Mouse (Mus musculus): ENCODE data around the gene Amh. TPM values are rescaled to one million over a fixed set of nuclear protein-coding genes. Genes with fewer than 3 reads are reported as not detected.
"Not testable (repeated sequence)": the region's sequence is repeated elsewhere in the genome, so short reads cannot be mapped to it uniquely, and the experiment has no call there.

Amh gene
- polyA plus RNA-seq, 1 experiment from 2014 or later: 0.47 TPM

DNA sequence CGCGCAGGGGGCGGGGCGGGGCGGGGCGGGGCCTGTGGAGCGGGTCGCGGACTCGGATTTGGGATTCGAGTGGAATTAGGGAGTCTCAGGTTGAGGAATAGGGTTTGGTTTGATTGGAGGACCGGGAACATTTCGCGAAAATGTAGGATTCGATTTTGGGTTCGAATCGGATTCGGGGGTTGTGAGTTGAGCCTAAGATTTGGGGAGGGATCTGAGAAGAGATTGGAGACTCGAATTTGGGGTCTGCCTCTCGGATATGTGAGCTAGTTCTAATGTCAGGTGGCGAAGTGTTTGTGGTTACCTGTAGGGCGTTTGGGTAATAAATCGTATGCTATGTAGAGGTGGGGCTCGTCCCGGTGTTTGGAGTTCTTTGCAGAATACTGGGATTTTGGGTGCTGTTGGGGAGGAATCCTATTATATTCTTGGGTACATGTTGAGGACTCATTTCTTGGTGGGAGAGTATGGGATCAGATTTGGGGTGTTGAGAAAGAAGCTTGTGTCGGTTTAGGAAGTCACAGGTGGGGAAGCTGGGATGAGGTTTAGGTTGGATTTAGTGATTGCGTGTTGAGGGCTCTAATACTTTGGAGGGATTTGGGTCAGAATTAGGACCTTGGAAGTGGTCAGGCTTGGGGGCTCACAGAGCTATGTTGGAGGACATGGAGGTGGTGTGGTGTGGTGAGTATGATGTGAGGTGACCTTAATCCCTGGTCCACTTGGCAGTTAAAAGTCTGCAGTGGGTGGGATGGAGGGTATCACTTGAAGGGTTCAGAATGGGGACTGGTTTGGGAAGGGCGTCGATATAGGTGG lies 22.2 kb downstream of the Amh start:
- CTCF ChIA-PET: interaction anchor here (1.2 kb wide), 1 partner anchor 15 kb away, joined by 4 read pairs; no protein-coding TSS in a partner anchor
- TF ChIP-seq CTCF (IDR thresholded peaks at IDR 0.05): no peak

GRCm38 (mm10) chr10:80827870-80828420 lies 22.9 kb downstream of the Amh start:
- no peak for ATAC-seq
- ChIA-PET CTCF (interaction anchor here (1.2 kb wide), 1 partner anchor 15 kb away, joined by 4 read pairs; no protein-coding TSS in a partner anchor), POLR2A (interaction anchor here (0.6 to 0.9 kb wide), 2 partner anchors 15 to 26 kb away, joined by 3 read pairs; no protein-coding TSS in a partner anchor)
- no peaks in the 10 kb centered on the region for H3K27me3 ChIP-seq
- DNase-seq (ENCODE audit: low read depth, low spot score): no peak
- in situ Hi-C loops (cut with MboI; ENCODE audit: low pct_unique_long_range_greater_than_20kb): no loop called here
- TF ChIP-seq CTCF (IDR thresholded peaks at IDR 0.05): no peak

More for the DNA sequence above, 22.2 kb downstream of the Amh start:
- ATAC-seq (no peak), DNase-seq (ENCODE audit: low read depth, low spot score) (no peak)
- POLR2A ChIA-PET: interaction anchor here (0.6 to 0.9 kb wide), 5 partner anchors 9 to 28 kb away, joined by 3 to 5 read pairs (median 3); partner anchors contain the start of genes Lsm7 and Sppl2b
- in situ Hi-C loops (cut with MboI; ENCODE audit: low pct_unique_long_range_greater_than_20kb): no loop called here
- H3K27me3 ChIP-seq: no peaks in the 10 kb centered on the region

DNA sequence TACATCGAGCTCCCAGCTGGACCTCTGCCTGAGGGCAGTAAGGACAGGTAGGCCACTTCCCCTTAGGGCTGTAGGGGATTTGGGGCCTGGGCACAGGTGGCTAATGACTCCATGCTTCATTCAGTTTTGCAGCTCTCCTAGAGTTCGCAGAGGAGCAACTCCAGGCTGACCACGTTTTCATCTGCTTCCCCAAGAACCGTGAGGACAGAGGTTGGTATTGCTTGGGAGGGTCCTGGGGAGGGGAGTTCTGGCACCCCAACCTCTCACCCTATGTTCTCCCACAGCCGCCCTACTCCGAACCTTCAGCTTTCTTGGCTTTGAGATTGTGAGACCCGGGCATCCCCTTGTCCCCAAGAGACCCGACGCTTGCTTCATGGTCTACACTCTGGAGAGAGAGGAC lies 23.5 kb downstream of the Amh start:
- ChIA-PET POLR2A (interaction anchor here (1.0 kb wide), 1 partner anchor 67 kb away, joined by 3 read pairs; no protein-coding TSS in a partner anchor), CTCF (interaction anchor here (1.2 kb wide), 1 partner anchor 14 kb away, joined by 4 read pairs; no protein-coding TSS in a partner anchor)
- ATAC-seq; H3K27me3 ChIP-seq; DNase-seq (ENCODE audit: low read depth, low spot score); in situ Hi-C loops (cut with MboI; ENCODE audit: low pct_unique_long_range_greater_than_20kb): not testable (repeated sequence)

GRCm38 (mm10) chr10:80829359-80830278 lies 24.6 kb downstream of the Amh start:
- ATAC-seq: no peak
- ChIA-PET POLR2A (interaction anchor here (1.0 to 1.8 kb wide), 3 partner anchors 29 to 66 kb away, joined by 3 to 8 read pairs (median 3); no protein-coding TSS in a partner anchor), CTCF (interaction anchor here (1.2 to 1.4 kb wide), 4 partner anchors 38 to 81 kb away, joined by 3 to 4 read pairs (median 3); no protein-coding TSS in a partner anchor)
- DNase-seq (ENCODE audit: low read depth, low spot score): no peak
- in situ Hi-C loops (cut with MboI; ENCODE audit: low pct_unique_long_range_greater_than_20kb): no loop called here
- no peak for TF ChIP-seq CTCF (IDR thresholded peaks at IDR 0.05)
- no peaks in the 10 kb centered on the region for H3K27me3 ChIP-seq

GRCm38 (mm10) chr10:80831136-80831535 lies 26.1 kb downstream of the Amh start:
- no peak for DNase-seq (ENCODE audit: low read depth, low spot score)

GRCm38 (mm10) chr10:80832818-80833217 lies 27.8 kb downstream of the Amh start:
- no peaks in the 10 kb centered on the region for H3K27me3 ChIP-seq
- in situ Hi-C loops (cut with MboI; ENCODE audit: low pct_unique_long_range_greater_than_20kb): no loop called here
- TF ChIP-seq CTCF (IDR thresholded peaks at IDR 0.05): no peak
- ChIA-PET POLR2A (no interaction called here), CTCF (interaction anchor here (1.8 kb wide), 1 partner anchor 42 kb away, joined by 4 read pairs; no protein-coding TSS in a partner anchor)
- DNase-seq (ENCODE audit: low read depth, low spot score) (no peak), ATAC-seq (no peak)

More at GRCm38 (mm10) chr10:80831136-80831535, 26.1 kb downstream of the Amh start:
- ATAC-seq: no peak
- ChIA-PET CTCF (interaction anchor here (1.1 to 1.8 kb wide), 4 partner anchors 17 to 73 kb away, joined by 3 to 4 read pairs (median 4); no protein-coding TSS in a partner anchor), POLR2A (interaction anchor here (1.8 kb wide), 1 partner anchor 27 kb away, joined by 8 read pairs; no protein-coding TSS in a partner anchor)
- in situ Hi-C loops (cut with MboI; ENCODE audit: low pct_unique_long_range_greater_than_20kb): no loop called here
- no peaks in the 10 kb centered on the region for H3K27me3 ChIP-seq
- no peak for TF ChIP-seq CTCF (IDR thresholded peaks at IDR 0.05)

GRCm38 (mm10) chr10:80835617-80836016 lies 30.6 kb downstream of the Amh start:
- in situ Hi-C loops (cut with MboI; ENCODE audit: low pct_unique_long_range_greater_than_20kb): no loop called here
- H3K27me3 ChIP-seq: no peaks in the 10 kb centered on the region
- no peak for ATAC-seq
- no peak for TF ChIP-seq CTCF (IDR thresholded peaks at IDR 0.05)
- POLR2A ChIA-PET: interaction anchor here (0.9 to 1.3 kb wide), 2 partner anchors 9 to 10 kb away, joined by 3 to 4 read pairs; no protein-coding TSS in a partner anchor
- CTCF ChIA-PET: interaction anchor here (1.4 kb wide), 1 partner anchor 46 kb away, joined by 4 read pairs; no protein-coding TSS in a partner anchor
- no peak for DNase-seq (ENCODE audit: low read depth, low spot score)

GRCm38 (mm10) chr10:80836949-80837379 lies 31.9 kb downstream of the Amh start:
- POLR2A ChIA-PET: interaction anchor here (0.6 to 1.3 kb wide), 2 partner anchors 10 to 23 kb away, joined by 3 read pairs; no protein-coding TSS in a partner anchor
- DNase-seq (ENCODE audit: low read depth, low spot score) (no peak), ATAC-seq (no peak)
- peaks cover 3% of the 10 kb centered on the region for H3K27me3 ChIP-seq
- TF ChIP-seq CTCF (IDR thresholded peaks at IDR 0.05): no peak
- CTCF ChIA-PET: no interaction called here
- in situ Hi-C loops (cut with MboI; ENCODE audit: low pct_unique_long_range_greater_than_20kb): no loop called here

- ATAC-seq: no peak
- in situ Hi-C loops (cut with MboI; ENCODE audit: low pct_unique_long_range_greater_than_20kb): no loop called here
- peaks cover 7% of the 10 kb centered on the region for H3K27me3 ChIP-seq
- no peak for TF ChIP-seq CTCF (IDR thresholded peaks at IDR 0.05)
- CTCF ChIA-PET: no interaction called here
- no peak for DNase-seq (ENCODE audit: low read depth, low spot score)
- POLR2A ChIA-PET: no interaction called here
These were observed 32.8 kb downstream of the Amh start for GRCm38 (mm10) chr10:80837827-80838226.
